ENCODE assay signal across 8 mouse cellular contexts in the genomic region with DNA sequence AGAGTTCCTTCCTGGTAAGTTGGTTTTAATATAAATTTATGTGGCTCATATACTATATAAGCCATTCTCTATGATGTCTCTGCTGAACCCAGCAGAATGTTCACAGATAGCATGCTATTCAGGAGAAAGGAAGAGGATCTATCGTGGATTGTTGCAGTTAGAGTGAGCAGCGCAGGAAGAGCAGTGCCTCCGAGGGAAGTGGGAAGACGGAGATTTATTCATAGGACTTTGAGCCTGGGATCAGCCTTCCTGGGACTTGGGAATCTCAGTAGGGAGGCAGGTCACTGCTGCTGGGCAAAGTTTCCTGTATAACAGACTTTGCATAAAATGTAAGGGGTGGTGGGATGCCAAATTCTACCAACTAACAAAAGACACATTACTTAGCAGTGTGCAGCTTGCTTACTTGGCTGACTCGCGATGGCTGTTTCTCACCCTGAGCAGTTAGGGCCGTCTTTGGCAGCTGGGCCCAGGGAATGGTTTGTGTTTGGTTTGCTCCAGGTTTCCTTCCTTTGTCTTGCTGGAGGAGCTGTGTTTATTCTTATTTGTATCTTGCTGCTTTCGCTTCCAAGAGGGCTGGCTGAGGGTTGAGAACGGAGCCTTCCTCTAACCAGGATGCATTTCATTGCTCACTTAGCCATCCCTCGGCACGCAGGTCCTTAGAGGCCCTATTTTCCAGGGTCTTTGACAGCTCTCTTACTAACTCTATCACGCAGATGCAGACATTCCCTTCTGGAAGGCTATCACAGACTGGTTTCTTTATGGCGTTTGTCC.
DNase-seq lines count a peak whose midpoint lies in the region; ATAC-seq and TF ChIP-seq lines count a peak whose summit lies in the region.

No protein-coding gene starts in this region.

- H3K4me1 ChIP-seq in kidney, adult 2 months (ENCODE audit: control insufficient read depth, insufficient read depth, low read length) = no peaks in the 10 kb centered on the region
- no peaks in the 10 kb centered on the region for H3K4me1 ChIP-seq in kidney, embryonic 14.5 days (ENCODE audit: control insufficient read depth, insufficient read depth, low read length)
- peaks cover 4% of the 10 kb centered on the region; the same call in 1 of the 2 replicates for H3K4me1 ChIP-seq in heart, embryonic 12.5 days (replicated peaks)
- no peaks in the 10 kb centered on the region; the same call in 1 of the 2 replicates for H3K4me1 ChIP-seq in midbrain, postnatal 0 days (ENCODE audit: insufficient read depth, low read length)

- H3K9me3 ChIP-seq in kidney, embryonic 14.5 days (ENCODE audit: control insufficient read depth, low read length) = no peaks in the 10 kb centered on the region
- H3K9me3 ChIP-seq in heart, embryonic 12.5 days (replicated peaks) = no peaks in the 10 kb centered on the region
- no peaks in the 10 kb centered on the region for H3K9me3 ChIP-seq in midbrain, postnatal 0 days (ENCODE audit: low read length)

- no peak overlapping the region for H3K9ac ChIP-seq in kidney, embryonic 14.5 days (ENCODE audit: low read depth, low read length)
- H3K9ac ChIP-seq in heart, embryonic 12.5 days = no peak overlapping the region
- no peak overlapping the region for H3K9ac ChIP-seq in midbrain, postnatal 0 days (replicated peaks; ENCODE audit: low read length, poor library complexity, severe bottlenecking)

- no peak for TF ChIP-seq CTCF in kidney, adult 2 months (conservative IDR thresholded peaks at IDR 0.05; ENCODE audit: insufficient read depth, insufficient read length, low read depth, low read length)
- TF ChIP-seq CTCF in midbrain, postnatal 0 days (IDR thresholded peaks at IDR 0.05) = no peak

- TF ChIP-seq POLR2A in kidney, adult 2 months (IDR thresholded peaks at IDR 0.05; ENCODE audit: low read depth, low read length) = no peak

- H3K36me3 ChIP-seq in kidney, adult 2 months (ENCODE audit: control insufficient read depth, insufficient read depth, low read length) = no peaks in the 10 kb centered on the region
- H3K36me3 ChIP-seq in kidney, embryonic 14.5 days (ENCODE audit: control insufficient read depth, insufficient read depth, low read length) = no peaks in the 10 kb centered on the region
- H3K36me3 ChIP-seq in heart, embryonic 12.5 days = no peaks in the 10 kb centered on the region
- no peaks in the 10 kb centered on the region for H3K36me3 ChIP-seq in midbrain, postnatal 0 days (ENCODE audit: insufficient read depth, low read length)

- 47% methylated on average over 13 of the region's 13 CpGs for WGBS in kidney, adult 2 months
- WGBS in kidney, embryonic 14.5 days = 64% methylated on average over 13 of the region's 13 CpGs
- whole genome bisulfite sequencing in heart, embryonic 12.5 days = 48% methylated on average over 13 of the region's 13 CpGs
- 41% methylated on average over 13 of the region's 13 CpGs for WGBS in midbrain, postnatal 0 days

- H3K27ac ChIP-seq in kidney, adult 2 months (ENCODE audit: insufficient read depth, low read depth, low read length) = no peak overlapping the region
- no peak overlapping the region for H3K27ac ChIP-seq in kidney, embryonic 14.5 days (ENCODE audit: low read depth, low read length)
- peak overlapping the region; percentile 68 for H3K27ac ChIP-seq in heart, embryonic 12.5 days (ENCODE audit: poor library complexity, severe bottlenecking)
- H3K27ac ChIP-seq in midbrain, postnatal 0 days (ENCODE audit: low read depth, low read length) = no peak overlapping the region

- ATAC-seq in kidney, embryonic 14.5 days (ENCODE audit: low FRiP score, low TSS enrichment) = no peak
- ATAC-seq in heart, embryonic 12.5 days (ENCODE audit: insufficient number of reproducible peaks, low FRiP score) = peak; percentile 68
- 0 out of 2 replicates have a peak, but pooled peaks have one; percentile 31 for ATAC-seq in midbrain, postnatal 0 days (ENCODE audit: low FRiP score)
- ATAC-seq in granulocyte monocyte progenitor cell, adult 5-6 weeks (replicated peaks; ENCODE audit: poor library complexity, severe bottlenecking) = no peak

- H3K4me2 ChIP-seq in kidney, embryonic 14.5 days (replicated peaks; ENCODE audit: low read depth, low read length) = no peak overlapping the region
- no peak overlapping the region for H3K4me2 ChIP-seq in heart, embryonic 12.5 days
- no peak overlapping the region for H3K4me2 ChIP-seq in midbrain, postnatal 0 days (ENCODE audit: low read depth, low read length, poor library complexity, severe bottlenecking)

- no peaks in the 10 kb centered on the region for H3K27me3 ChIP-seq in kidney, adult 2 months (replicated peaks; ENCODE audit: control insufficient read depth, insufficient read depth, low read length)
- H3K27me3 ChIP-seq in kidney, embryonic 14.5 days (ENCODE audit: control insufficient read depth, insufficient read depth, low read length) = no peaks in the 10 kb centered on the region
- no peaks in the 10 kb centered on the region for H3K27me3 ChIP-seq in heart, embryonic 12.5 days (replicated peaks)
- H3K27me3 ChIP-seq in midbrain, postnatal 0 days (ENCODE audit: insufficient read depth, low read length) = no peaks in the 10 kb centered on the region

- no peak overlapping the region for H3K4me3 ChIP-seq in kidney, adult 2 months (ENCODE audit: insufficient read depth, low read depth, low read length)
- no peak overlapping the region for H3K4me3 ChIP-seq in kidney, embryonic 14.5 days (ENCODE audit: low read length)
- H3K4me3 ChIP-seq in heart, embryonic 12.5 days = no peak overlapping the region
- H3K4me3 ChIP-seq in midbrain, postnatal 0 days (ENCODE audit: low read depth, low read length) = no peak overlapping the region

- DNase-seq in kidney, adult 2 months = peak; percentile 14
- peak; percentile 43 for DNase-seq in kidney, postnatal 10 days
- DNase-seq in midbrain, postnatal 0 days (ENCODE audit: low spot score) = peak; percentile 23
- DNase-seq in ovary, adult 18-20 months (ENCODE audit: low spot score) = no peak
- DNase-seq in testis, postnatal 14 days (ENCODE audit: low spot score) = no peak

Comparison
In these comparisons a context has a peak if more than half of its experiments do, and no peak if none do; other contexts are left out.
1. DNase-seq: peak in kidney, adult 2 months (single experiment), kidney, postnatal 10 days (single experiment) and midbrain, postnatal 0 days (single experiment); none in ovary, adult 18-20 months (single experiment) and testis, postnatal 14 days (single experiment).
2. ATAC-seq: peak in heart, embryonic 12.5 days (single experiment) and midbrain, postnatal 0 days (single experiment); none in kidney, embryonic 14.5 days (single experiment) and granulocyte monocyte progenitor cell, adult 5-6 weeks (single experiment).